Mouse (Mus musculus): ENCODE data around the gene Psma4. TPM values are rescaled to one million over a fixed set of nuclear protein-coding genes. Genes with fewer than 3 reads are reported as not detected.
A peak's percentile ranks its signal among the peaks of the same experiment; 100 is the strongest.
"Not testable (repeated sequence)": the region's sequence is repeated elsewhere in the genome, so short reads cannot be mapped to it uniquely, and the experiment has no call there.

Gene Psma4
- 138 and 166 TPM in 2 replicates for polyA plus RNA-seq (2012; rRNA removed)

DNA sequence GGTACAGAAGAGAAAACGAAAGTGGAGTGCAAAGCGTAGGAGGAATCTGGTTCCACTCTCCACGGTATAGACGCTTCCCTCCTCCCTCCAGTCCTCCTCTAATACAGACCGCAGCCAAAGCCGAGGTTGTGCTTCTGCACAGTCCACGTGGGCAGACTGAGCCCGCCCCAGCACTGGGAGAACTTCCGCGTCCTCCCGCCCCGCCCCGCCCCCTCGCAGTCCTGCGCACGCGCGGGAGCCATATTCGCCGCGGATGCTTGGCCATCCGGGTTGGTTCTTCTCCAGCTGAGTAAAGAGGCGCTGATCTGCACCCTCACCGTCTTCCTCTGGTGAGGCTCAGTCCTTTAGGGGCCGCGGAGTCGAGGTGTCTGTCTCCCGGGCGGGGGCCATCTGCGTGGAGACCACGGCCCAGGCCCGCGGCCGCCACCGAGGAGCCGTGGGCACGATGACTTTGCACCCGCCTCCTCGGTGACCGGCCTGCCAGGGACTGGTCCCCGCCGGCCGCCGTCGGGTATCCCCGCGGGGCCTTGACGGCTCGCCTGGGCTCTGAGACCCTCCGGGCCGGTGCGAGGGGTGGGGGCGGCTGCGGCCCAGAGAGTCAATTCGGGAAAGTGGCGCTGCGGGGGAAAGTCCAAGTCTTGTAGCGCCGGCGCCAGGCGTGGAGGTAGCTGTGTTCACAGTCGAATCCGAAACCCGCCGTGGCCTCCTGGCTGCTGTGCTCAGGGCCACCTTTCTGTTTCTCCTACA is at the start of gene Psma4, which contains the start of gene AY074887:
Gene Psma4 (plus strand): TSS at position 216 of the 747 bp plus-strand sequence.
Gene AY074887 (minus strand): TSS at position 424 of the 747 bp plus-strand sequence.
- DNase-seq (ENCODE audit: extremely low spot score in 1 of 2, low spot score in 1 of 2): peak; percentile 69 to 87

DNA sequence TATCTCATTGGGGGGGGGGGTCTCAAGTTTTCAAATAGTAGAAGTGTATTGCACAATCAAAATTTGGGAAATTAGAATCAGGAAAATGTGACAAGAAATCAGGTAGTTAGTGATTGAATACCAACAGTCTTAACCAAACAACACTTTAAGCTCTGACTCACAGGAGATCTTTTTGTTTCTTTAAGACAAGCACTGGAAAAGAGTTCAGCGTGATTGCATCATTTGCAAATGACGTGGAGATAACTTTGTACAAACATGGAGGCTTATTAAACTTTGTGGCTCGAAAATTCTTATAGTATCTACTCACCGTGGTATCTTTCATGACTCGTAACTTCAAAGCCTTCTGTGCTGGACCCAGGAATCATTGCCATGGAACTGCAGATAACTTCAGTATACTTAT is 41.1 kb upstream of the Psma4 start:
- no peak for DNase-seq (ENCODE audit: extremely low spot score in 1 of 2, low spot score in 1 of 2)

DNA sequence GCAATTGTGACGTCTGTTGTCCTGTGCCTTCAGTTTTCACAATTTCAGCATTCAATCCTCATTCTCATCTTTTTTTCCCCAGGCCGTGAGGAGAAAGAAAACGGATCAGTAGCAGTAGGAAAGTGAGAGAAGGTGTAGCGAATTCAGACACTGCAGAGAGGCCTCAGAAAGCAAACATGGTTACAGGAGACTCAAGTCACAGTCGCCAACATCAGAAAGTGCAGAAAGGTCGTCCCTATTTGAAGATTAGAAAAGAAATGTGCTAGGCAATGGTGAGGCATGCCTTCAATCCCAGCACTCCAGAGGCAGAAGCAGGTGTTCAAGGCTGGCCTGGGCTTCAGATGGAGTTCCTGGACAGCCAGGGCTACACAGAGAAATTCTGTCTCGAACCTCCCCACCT is 35.0 kb upstream of the Psma4 start:
- DNase-seq (ENCODE audit: extremely low spot score in 1 of 2, low spot score in 1 of 2): no peak

DNA sequence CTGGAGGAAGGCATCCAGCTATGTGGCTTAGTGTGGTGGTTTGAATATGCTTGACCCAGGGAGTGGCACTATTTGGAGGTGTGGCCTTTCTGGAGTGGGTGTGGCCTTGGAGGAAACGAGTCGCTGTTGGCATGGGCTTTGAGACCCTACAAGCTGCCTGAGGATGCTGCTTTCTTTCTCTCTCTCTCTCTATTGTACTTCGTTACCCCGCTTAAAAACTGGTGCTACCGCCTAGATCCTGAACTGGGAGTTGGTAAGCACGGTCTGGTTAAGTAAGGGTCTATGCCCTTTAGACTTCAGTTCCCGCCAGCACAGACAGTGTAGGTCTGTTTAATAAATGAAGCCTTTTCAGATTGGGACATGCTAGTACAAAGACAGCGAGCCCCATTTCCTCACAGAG is 34.2 kb upstream of the Psma4 start:
- no peak for DNase-seq (ENCODE audit: extremely low spot score in 1 of 2, low spot score in 1 of 2)

DNA sequence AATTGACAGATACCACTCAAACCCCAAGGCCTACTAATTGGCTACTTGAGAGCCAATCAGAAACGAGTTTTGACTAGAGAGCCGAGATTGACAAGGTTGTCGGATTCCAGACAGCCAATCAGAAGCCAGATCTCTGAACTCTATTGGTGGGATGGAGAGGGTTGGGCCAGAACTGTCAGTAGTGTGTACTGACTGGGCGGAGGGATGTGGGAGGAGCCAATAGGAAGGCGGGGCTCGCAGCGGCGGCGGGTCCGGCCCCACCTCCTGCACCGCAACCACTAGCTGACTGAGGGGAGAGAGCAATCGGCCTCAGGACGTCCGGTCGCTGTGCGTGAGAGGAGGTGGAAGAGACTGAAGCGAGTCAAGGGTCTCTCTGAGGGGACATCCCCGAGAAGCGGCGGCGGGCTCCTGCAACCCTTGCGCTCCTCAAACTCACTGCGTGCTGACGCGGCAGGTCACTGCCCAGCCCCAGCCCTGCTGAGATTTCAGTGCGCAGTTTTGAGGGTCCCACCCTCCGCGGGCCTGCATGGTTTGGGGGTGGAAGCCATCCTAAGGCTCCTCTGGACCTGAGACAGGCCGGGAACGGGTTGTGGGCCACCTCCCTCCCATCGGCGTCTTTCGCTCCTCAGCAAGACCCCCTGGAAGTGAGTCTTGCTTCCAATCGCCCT is 33.4 kb upstream of the Psma4 start, which contains the start of gene Hykk:
Gene Hykk (plus strand): TSS at position 274 of the 668 bp plus-strand sequence.
- DNase-seq (ENCODE audit: extremely low spot score in 1 of 2, low spot score in 1 of 2): peak; percentile 92 to 94

DNA sequence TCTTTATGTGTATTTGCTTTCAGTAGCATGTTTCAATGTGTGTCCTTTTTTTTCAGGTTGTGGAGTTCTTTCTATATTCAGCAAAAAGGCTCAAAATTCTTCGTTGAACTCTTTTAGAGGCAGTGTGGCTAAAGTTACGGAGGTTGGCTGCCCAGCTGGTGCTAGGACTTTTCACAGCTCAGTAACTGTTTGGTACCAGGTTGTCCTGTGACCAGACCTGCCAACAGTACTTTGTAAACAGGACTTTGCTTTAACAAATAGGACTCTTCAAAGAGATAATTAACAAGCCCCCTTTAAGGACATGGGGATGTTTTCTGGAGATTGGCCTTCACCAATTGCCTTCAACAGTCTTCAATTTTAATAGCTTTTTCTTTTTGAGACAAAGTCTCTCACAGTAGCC is 32.4 kb upstream of the Psma4 start:
- DNase-seq (ENCODE audit: extremely low spot score in 1 of 2, low spot score in 1 of 2): no peak

DNA sequence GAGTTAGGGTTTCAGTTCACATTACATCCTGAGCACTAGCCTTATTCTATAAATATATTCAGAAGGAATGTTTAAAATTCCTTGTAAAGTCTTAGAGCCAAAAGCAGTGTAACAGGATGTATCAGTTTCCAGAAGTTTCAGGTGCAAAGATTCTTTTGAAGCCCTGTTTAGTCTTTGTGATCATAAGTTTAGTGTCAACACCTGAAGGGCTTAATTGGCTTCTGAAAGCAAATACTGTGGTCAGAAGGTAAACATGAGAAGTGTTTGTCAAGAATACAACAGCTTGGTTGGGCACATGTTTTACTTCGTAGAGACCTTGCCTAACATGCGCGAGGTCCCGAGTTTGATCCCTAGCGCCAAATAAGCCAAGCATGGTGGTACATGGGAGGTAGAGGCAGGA is 31.8 kb upstream of the Psma4 start:
- DNase-seq (ENCODE audit: extremely low spot score in 1 of 2, low spot score in 1 of 2): no peak

DNA sequence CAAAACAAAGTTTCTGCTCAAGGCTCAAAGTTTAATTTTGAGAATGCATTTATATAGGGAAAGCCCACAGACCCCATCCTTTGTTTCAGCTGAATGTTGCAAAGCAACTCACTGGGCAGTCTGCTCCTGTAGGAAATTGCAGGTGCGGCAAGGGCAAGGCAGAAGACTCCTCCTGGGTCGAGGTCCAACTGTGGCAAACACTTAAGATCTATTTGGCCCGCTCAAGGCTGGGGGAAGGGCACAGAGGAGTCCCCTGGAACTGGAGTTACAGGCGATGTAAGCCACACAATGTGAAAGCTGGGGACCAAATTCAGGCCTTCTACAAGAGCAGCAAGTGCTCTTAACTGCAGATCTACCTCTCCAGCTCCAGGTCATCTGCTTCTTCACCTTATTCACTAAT is 30.6 kb upstream of the Psma4 start:
- no peak for DNase-seq (ENCODE audit: extremely low spot score in 1 of 2, low spot score in 1 of 2)

DNA sequence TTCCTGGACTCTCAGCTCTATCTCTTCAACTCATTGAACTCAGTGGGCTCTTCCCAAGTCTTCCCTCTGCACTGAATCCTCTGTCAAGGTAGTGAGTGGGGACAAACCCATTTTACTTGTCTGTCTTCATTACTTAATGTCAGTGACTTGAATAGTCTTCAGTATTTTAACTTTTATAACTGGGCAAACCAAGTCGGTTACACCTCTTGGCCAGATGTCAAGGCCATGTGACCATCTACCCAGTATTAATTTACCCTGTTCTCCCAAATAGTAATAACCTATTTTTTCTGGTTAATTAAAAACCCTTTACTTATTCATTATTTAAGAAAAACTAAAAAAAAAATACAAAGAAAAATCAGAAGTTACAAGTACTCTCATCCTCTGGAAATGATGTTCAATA is 19.8 kb upstream of the Psma4 start:
- DNase-seq (ENCODE audit: extremely low spot score in 1 of 2, low spot score in 1 of 2): no peak

DNA sequence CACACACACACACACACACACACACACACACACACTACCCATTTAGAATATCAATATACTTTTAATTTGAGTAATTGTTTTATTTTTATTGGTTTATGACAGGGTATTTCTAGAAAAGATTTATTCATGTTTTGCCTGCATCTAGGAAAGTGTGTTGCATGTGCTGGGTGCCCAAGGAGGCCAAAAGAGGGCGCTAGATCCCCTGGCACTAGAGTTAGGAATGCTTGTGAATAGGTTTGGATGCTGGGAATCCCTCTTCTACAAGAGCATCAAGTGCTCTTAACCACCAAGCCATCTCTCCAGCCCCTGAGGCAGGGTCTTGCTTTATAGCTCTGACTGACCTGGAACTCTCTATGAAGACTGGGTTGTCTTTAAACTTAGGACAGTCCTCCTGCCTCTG is 18.8 kb upstream of the Psma4 start:
- DNase-seq (ENCODE audit: extremely low spot score in 1 of 2, low spot score in 1 of 2): no peak

DNA sequence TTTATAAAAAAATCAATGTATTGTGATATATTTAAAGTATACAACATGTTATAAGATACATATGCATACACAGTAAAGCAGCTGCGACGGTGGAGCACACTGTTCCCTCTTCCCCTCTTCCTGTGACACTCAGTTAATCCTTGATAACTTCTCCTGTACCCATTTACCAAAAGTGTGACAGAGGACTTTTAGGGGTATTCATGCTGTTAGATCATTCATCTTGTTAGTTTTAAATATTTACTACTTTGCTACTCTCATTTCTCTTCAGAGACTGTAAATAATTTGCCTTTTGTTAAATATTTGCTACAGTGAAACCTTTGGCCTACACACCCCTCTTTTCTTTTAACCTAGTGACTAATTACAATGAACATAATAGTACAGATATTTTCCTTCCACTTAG is 18.2 kb upstream of the Psma4 start:
- no peak for DNase-seq (ENCODE audit: extremely low spot score in 1 of 2, low spot score in 1 of 2)

DNA sequence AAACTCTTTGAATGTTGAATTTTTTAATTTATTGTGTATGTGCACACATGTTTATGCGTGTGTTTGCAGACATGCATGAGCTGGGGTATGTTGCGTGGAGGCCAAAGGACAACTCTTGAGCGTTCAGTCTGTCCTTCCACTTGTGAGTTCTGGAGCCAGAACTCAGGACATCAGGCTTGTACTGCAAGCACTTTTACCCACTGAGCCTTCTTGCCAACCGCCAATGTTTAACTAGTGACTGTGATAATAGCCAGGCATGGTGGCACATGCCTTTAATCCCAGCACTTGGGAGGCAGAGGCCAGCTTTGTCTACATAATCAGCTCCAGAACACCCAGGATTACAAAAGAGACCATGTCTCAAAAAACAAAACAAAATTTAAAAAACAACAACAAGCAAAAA is 8.5 kb upstream of the Psma4 start:
- DNase-seq (ENCODE audit: extremely low spot score in 1 of 2, low spot score in 1 of 2): no peak

DNA sequence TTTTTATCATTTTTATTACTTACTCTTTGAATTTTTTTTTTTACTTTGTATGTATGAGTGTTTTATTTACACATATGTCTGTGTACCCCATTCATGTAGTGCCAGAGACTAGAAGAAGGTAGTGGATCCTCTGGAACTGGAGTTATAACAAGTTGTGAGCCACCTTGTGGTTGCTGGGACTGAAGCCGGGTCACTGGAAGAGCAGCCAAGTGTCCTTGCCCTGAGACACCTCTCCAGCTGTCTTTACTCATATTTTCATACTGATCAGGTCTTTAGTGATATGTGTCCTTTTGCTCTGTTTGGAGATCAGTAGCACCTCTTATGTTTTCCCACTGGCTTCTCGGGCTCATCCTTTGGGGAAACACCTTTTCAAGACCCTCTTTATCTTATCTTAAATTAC is 6.1 kb upstream of the Psma4 start:
- DNase-seq (ENCODE audit: extremely low spot score in 1 of 2, low spot score in 1 of 2): no peak

DNA sequence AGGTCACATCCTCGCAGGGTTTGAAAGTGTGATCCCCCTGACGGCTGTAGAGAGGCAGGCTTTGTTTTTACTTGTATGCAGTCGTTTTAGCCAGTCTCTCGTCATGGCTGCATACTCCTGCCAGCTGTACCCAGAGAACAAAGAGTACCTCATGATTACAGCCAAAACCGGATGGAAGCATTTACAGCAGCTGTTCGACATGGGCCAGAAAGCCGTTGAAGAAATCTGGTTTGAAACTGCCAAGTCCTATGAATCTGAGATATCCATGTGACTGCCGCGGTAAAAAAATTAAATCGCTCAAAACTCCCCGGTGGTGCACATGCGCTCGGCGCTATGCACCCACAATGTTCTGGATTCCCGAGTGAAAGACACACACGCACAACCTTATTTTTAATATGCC is 4.3 kb upstream of the Psma4 start:
- DNase-seq (ENCODE audit: extremely low spot score in 1 of 2, low spot score in 1 of 2): no peak

DNA sequence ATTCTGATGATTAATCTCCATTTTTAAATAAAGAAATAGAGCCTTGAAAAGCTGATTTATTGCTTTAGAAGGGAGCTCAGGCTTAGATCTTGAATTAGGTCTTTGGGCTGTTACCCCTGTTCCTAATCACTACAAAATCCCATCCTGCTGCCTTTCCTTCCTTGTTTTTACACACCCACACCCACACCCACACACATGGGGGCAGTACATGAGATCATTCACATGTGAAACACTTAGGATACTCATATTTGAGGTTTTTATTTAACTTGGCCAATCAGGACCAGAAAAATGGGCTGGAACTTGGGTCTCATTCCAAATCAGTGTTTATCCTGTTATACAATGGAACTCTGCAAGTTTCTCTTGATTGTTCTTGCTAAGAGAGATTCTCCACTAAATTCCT is 1.1 kb upstream of the Psma4 start:
- no peak for DNase-seq (ENCODE audit: extremely low spot score in 1 of 2, low spot score in 1 of 2)

DNA sequence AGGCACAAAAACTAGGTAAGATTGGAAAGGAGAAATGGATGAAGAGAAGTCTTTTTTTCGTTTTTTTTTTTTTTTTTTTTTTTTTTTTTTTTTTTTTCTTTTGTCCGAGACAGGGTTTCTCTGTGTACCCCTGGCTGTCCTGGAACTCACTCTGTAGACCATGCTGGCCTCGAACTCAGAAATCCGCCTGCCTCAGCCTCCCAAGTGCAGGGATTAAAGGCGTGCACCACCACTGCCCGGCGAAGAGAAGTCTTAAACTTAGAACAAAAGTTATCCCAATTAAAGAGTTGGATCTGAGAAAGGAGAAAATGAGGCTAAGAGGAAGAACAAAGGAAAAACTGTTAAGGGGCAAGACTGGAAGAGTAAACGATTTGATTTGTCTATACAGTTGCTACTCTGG is 428 bp upstream of the Psma4 start:
- not testable (repeated sequence) for DNase-seq (ENCODE audit: extremely low spot score in 1 of 2, low spot score in 1 of 2)

DNA sequence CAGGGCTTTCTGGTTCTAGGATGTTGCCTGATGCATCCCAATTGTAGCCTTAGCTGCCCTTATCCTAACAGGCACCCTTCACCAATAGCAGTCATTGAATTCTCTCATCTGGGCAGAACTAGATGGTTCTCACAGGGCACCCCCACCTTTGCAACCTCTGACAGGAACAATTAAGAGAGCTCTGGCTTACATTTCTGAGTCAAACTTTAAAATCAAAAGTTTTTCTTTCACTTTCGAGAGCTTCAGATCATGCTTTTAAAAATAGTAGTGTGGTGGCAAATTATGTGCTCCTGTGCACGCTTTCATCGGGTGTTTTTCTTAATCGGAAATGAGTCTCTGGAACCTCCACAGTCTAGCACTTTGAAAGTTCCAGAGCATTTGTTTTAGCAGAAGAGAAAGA is 10.5 kb downstream of the Psma4 start:
- no peak for DNase-seq (ENCODE audit: extremely low spot score in 1 of 2, low spot score in 1 of 2)

DNA sequence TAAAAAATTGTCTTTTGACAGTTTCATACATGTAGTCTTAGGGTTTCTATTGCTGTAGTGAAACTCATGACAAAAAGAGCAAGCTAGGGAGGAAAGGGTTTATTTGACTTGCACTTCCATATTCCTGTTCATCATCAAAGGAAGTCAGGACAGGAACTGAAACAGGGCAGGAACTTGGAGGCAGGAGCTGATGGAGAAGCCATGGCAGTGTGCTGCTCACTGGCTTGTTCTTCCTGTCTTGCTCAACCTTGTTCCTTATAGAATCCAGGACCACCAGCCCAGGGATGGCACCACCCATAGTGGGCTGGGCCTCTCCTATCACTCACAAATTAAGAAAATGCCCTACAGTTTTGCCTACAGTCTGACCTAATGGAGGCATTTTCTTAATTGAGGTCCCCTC is 13.1 kb downstream of the Psma4 start:
- no peak for DNase-seq (ENCODE audit: extremely low spot score in 1 of 2, low spot score in 1 of 2)

DNA sequence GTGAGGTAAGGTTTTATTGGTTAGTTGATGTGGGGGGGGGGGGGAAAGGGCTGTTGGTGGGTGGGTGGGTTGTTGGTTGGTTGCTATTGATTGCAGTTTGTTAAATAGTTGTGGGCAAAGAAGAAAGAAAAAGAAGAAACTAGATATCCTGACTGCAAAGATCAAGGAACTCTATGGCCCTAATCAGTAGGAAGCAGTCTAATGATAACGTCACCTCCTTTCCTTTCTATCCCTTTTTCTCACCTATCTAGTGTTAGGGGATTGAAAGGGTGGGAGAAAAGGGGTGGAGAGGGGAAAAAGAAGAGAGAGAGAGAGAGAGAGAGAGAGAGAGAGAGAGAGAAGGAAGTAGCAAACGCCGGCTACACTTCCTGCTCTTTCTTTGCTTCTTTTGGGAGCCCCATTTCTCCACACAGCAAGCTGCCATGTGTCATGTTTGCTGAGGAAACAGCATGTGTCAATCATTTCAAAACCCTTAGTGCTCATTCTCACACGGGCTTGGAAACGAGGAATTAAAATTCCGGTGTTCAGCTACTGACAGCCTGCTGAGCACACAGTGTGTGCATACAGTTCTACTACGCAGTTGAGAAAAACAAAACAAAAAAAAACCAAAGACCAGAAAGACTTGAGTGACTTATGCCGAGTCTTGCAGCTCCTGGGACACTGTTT is 19.5 kb downstream of the Psma4 start:
- DNase-seq (ENCODE audit: extremely low spot score in 1 of 2, low spot score in 1 of 2): no peak

DNA sequence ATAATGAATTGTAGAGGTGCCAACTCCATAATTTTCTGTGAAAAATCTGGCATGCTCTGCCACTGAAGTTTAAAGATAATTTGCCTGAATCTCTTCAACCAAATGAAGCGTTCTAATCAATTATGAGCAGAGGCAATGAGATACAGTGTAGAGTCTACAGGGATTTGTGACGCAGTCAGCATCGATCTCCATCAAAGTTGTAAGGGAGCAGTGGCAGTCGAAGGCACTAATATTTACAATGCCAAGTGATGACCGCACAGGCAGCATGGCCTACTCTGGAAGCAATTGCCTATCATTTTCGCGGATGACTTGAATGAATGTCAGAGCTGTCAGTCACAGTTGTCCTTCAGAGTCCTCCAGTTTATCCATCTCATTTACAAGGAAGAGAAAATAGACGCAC is 30.1 kb downstream of the Psma4 start, which contains the start of gene Chrna5:
Gene Chrna5 (plus strand): TSS at position 207 of the 400 bp plus-strand sequence.
- DNase-seq (ENCODE audit: extremely low spot score in 1 of 2, low spot score in 1 of 2): peak in 1 of 2 experiments; percentile 30
